Mouse (Mus musculus) heart, embryonic 14.5 days (tissue): Measurements from ENCODE around the gene H2afy. TPM values are rescaled to one million over a fixed set of nuclear protein-coding genes. Genes with fewer than 3 reads are reported as not detected.

Experiments
- ATAC-seq: fragments of 200-750 bp; cut with Nextera tagmentation; 2 replicates; pipeline ENCODE4 v1.8.0; 2017; ENCODE audit warnings: low read depth, moderate TSS enrichment; ENCODE audit not compliant: insufficient number of reproducible peaks, insufficient read depth, low FRiP score
- H3K27ac ChIP-seq, 2 experiments: fragments of 200-500 bp in 1 of 2; fragments of 300-500 bp in 1 of 2; sonication (generic) in 1 of 2; replicated peaks in 1 of 2; 2 replicates each; pipeline ENCODE4 v1.5.1; 2012 to 2014; ENCODE audit warnings: low read depth in 2 of 2, low read length in 2 of 2, control low read depth in 1 of 2, mild to moderate bottlenecking in 1 of 2, mixed read lengths in 1 of 2; ENCODE audit not compliant: control insufficient read depth in 1 of 2, insufficient read depth in 1 of 2
- H3K27me3 ChIP-seq: fragments of 300-500 bp; sonication (generic); 2 replicates; pipeline ENCODE4 v1.6.1; 2014; ENCODE audit warnings: mild to moderate bottlenecking, low read length, control low read depth; ENCODE audit not compliant: control insufficient read depth, insufficient read depth
- H3K36me3 ChIP-seq: fragments of 300-500 bp; sonication (generic); 2 replicates; pipeline ENCODE4 v1.6.1; 2014; ENCODE audit warnings: mild to moderate bottlenecking, control low read depth, low read length, mixed read lengths; ENCODE audit not compliant: control insufficient read depth, insufficient read depth
- H3K4me1 ChIP-seq, 2 experiments: fragments of 200-500 bp in 1 of 2; fragments of 300-500 bp in 1 of 2; sonication (generic) in 1 of 2; 2 replicates each; pipeline ENCODE4 v1.6.1; 2012 to 2014; ENCODE audit warnings: low read length in 2 of 2, control low read depth in 1 of 2, mixed read lengths in 1 of 2; ENCODE audit not compliant: control insufficient read depth in 2 of 2, insufficient read depth in 2 of 2
- H3K4me2 ChIP-seq: fragments of 300-500 bp; sonication (generic); 2 replicates; pipeline ENCODE4 v1.6.1; 2014; ENCODE audit warnings: mild to moderate bottlenecking, low read length
- H3K4me3 ChIP-seq, 2 experiments: fragments of 200-500 bp in 1 of 2; fragments of 300-500 bp in 1 of 2; sonication (generic) in 1 of 2; 2 replicates each; pipeline ENCODE4 v1.5.1; 2012 to 2014; ENCODE audit warnings: low read length in 2 of 2, mild to moderate bottlenecking in 2 of 2, control low read depth in 1 of 2, low read depth in 1 of 2, moderate library complexity in 1 of 2; ENCODE audit not compliant: control insufficient read depth in 1 of 2, insufficient read depth in 1 of 2
- H3K9ac ChIP-seq: fragments of 300-500 bp; sonication (generic); 2 replicates; pipeline ENCODE4 v1.6.1; 2014; ENCODE audit warnings: mild to moderate bottlenecking, low read length
- H3K9me3 ChIP-seq: fragments of 300-500 bp; sonication (generic); 2 replicates; pipeline ENCODE4 v1.6.1; 2016; ENCODE audit warnings: low read length, control low read depth; ENCODE audit not compliant: control insufficient read depth
- WGBS: fragments of 180-500 bp; shearing (Covaris S2); extraction: QIAGEN DNeasy Blood & Tissue Kit; methylation state at CpG from one replicate; pipeline ENCODE4 v1.1.7; 2014; 5-methylcytosine and 5-hydroxymethylcytosine counted together
- polyA plus RNA-seq: library from polyadenylated mRNA; unstranded; fragments of >200 nt; fragmentation: Nextera tagmentation; extraction: Ambion mirVana; gene quantifications from 2 replicates; pipeline ENCODE4 v1.2.1, GENCODE M21; 2014

H2afy gene
- 102 and 107 TPM in 2 replicates for polyA plus RNA-seq

- Histone ChIP-seq H3K27ac (peak within 1 kb of the TSS; percentile 85 to 90), H3K9me3 (no peaks in the 10 kb centered on the region), H3K9ac (peak within 1 kb of the TSS; percentile 99), H3K4me1 (peaks cover 15 to 30% of the 10 kb centered on the region in 2 experiments), H3K4me3 (peak within 1 kb of the TSS; percentile 97), H3K4me2 (peak within 1 kb of the TSS; percentile 93), H3K36me3 (no peaks in the 10 kb centered on the region), H3K27me3 (no peaks in the 10 kb centered on the region)
- WGBS: 89% methylated on average over 2 of the region's 2 CpGs
- no peak for ATAC-seq
These were observed at the start of gene H2afy for GRCm38 (mm10) chr13:56136200-56136599. TSS of gene H2afy (minus strand) at chr13:56136361.

GRCm38 (mm10) chr13:56183687-56184086 is 47.5 kb upstream of the H2afy start:
- Histone ChIP-seq H3K4me3 (no peak overlapping the region), H3K27me3 (no peaks in the 10 kb centered on the region), H3K4me2 (no peak overlapping the region), H3K27ac (no peak overlapping the region), H3K36me3 (no peaks in the 10 kb centered on the region), H3K4me1 (no peaks in the 10 kb centered on the region), H3K9me3 (no peaks in the 10 kb centered on the region), H3K9ac (no peak overlapping the region)
- ATAC-seq: no peak
- WGBS: 77% methylated on average over 5 of the region's 5 CpGs

GRCm38 (mm10) chr13:56181424-56181823 is 45.3 kb upstream of the H2afy start:
- H3K27ac ChIP-seq: no peak overlapping the region
- H3K4me2 ChIP-seq: no peak overlapping the region
- H3K4me3 ChIP-seq: no peak overlapping the region
- no peaks in the 10 kb centered on the region for H3K36me3 ChIP-seq
- H3K27me3 ChIP-seq: no peaks in the 10 kb centered on the region
- WGBS: 63% methylated on average over 8 of the region's 8 CpGs
- no peaks in the 10 kb centered on the region for H3K4me1 ChIP-seq
- no peak overlapping the region for H3K9ac ChIP-seq
- ATAC-seq: no peak
- no peaks in the 10 kb centered on the region for H3K9me3 ChIP-seq

GRCm38 (mm10) chr13:56178416-56179035 is 42.4 kb upstream of the H2afy start, which contains the start of gene Tifab:
TSS of gene Tifab (minus strand) at chr13:56178885.
- Histone ChIP-seq H3K4me2 (no peak within 1 kb of the TSS), H3K27ac (no peak within 1 kb of the TSS), H3K27me3 (no peaks in the 10 kb centered on the region), H3K36me3 (no peaks in the 10 kb centered on the region), H3K9ac (no peak within 1 kb of the TSS), H3K9me3 (no peaks in the 10 kb centered on the region), H3K4me1 (no peaks in the 10 kb centered on the region), H3K4me3 (no peak within 1 kb of the TSS)
- no peak for ATAC-seq
- WGBS: 82% methylated on average over 16 of the region's 16 CpGs

GRCm38 (mm10) chr13:56176310-56176709 is 40.1 kb upstream of the H2afy start:
- H3K9ac ChIP-seq: no peak overlapping the region
- H3K4me1 ChIP-seq: peaks cover 5 to 6% of the 10 kb centered on the region in 2 experiments; a peak in 2 of 4 replicates
- no peak overlapping the region for H3K4me3 ChIP-seq
- ATAC-seq: no peak
- no peaks in the 10 kb centered on the region for H3K36me3 ChIP-seq
- no peak overlapping the region for H3K4me2 ChIP-seq
- H3K27me3 ChIP-seq: 0 out of 2 replicates have a peak, but pooled peaks cover 4% of the 10 kb centered on the region
- H3K9me3 ChIP-seq: no peaks in the 10 kb centered on the region
- 85% methylated on average over 9 of the region's 9 CpGs for WGBS
- H3K27ac ChIP-seq: no peak overlapping the region

GRCm38 (mm10) chr13:56175848-56176247 is 39.7 kb upstream of the H2afy start:
- Histone ChIP-seq H3K9me3 (no peaks in the 10 kb centered on the region), H3K4me3 (no peak overlapping the region), H3K4me2 (no peak overlapping the region), H3K36me3 (no peaks in the 10 kb centered on the region), H3K4me1 (peaks cover 5 to 6% of the 10 kb centered on the region in 2 experiments; a peak in 2 of 4 replicates), H3K27me3 (0 out of 2 replicates have a peak, but pooled peaks cover 4% of the 10 kb centered on the region), H3K9ac (no peak overlapping the region), H3K27ac (no peak overlapping the region)
- no peak for ATAC-seq
- 70% methylated on average over 4 of the region's 4 CpGs for WGBS

GRCm38 (mm10) chr13:56172901-56173545 is 36.9 kb upstream of the H2afy start:
- H3K27ac ChIP-seq: peak overlapping the region in 1 of 2 experiments; percentile 47; a peak in 1 of 4 replicates
- no peaks in the 10 kb centered on the region for H3K36me3 ChIP-seq
- ATAC-seq: no peak
- no peak overlapping the region for H3K4me3 ChIP-seq
- 41% methylated on average over 7 of the region's 7 CpGs for WGBS
- peaks cover 7 to 9% of the 10 kb centered on the region in 2 experiments for H3K4me1 ChIP-seq
- H3K27me3 ChIP-seq: 0 out of 2 replicates have a peak, but pooled peaks cover 4% of the 10 kb centered on the region
- H3K4me2 ChIP-seq: no peak overlapping the region
- no peaks in the 10 kb centered on the region for H3K9me3 ChIP-seq
- H3K9ac ChIP-seq: no peak overlapping the region
